Mouse (Mus musculus) kidney, adult 2 months (tissue): ENCODE data around the gene Dnttip2. TPM values are rescaled to one million over a fixed set of nuclear protein-coding genes. Genes with fewer than 3 reads are reported as not detected.
"Not testable (repeated sequence)": the region's sequence is repeated elsewhere in the genome, so short reads cannot be mapped to it uniquely, and the experiment has no call there.

ENCODE experiments used
- DNase-seq: peaks from one replicate; pipeline ENCODE4 v3.0.0; 2021
- H3K27ac ChIP-seq: fragments of 200-500 bp; 2 replicates; pipeline ENCODE4 v1.5.1; 2012; ENCODE audit warnings: low read depth, low read length, control low read depth, inconsistent platforms; ENCODE audit not compliant: insufficient read depth
- H3K27me3 ChIP-seq: fragments of 200-500 bp; replicated peaks from 2 replicates; pipeline ENCODE4 v1.6.1; 2012; ENCODE audit warnings: mild to moderate bottlenecking, moderate library complexity, low read length, inconsistent platforms; ENCODE audit not compliant: control insufficient read depth, insufficient read depth
- H3K36me3 ChIP-seq: fragments of 200-500 bp; 2 replicates; pipeline ENCODE4 v1.6.1; 2012; ENCODE audit warnings: mild to moderate bottlenecking, moderate library complexity, low read length, inconsistent platforms; ENCODE audit not compliant: control insufficient read depth, insufficient read depth
- H3K4me1 ChIP-seq: fragments of 200-500 bp; 2 replicates; pipeline ENCODE4 v1.6.1; 2011; ENCODE audit warnings: low read length; ENCODE audit not compliant: control insufficient read depth, insufficient read depth
- H3K4me3 ChIP-seq: fragments of 200-500 bp; 2 replicates; pipeline ENCODE4 v1.5.1; 2011; ENCODE audit warnings: mild to moderate bottlenecking, low read depth, low read length, control low read depth; ENCODE audit not compliant: insufficient read depth
- CTCF ChIP-seq: fragments of 200-500 bp; conservative IDR thresholded peaks from 2 replicates; pipeline ENCODE4 v1.5.1; 2011; ENCODE audit warnings: low read depth, mild to moderate bottlenecking, control low read depth, low read length, moderate library complexity, mixed read lengths; ENCODE audit not compliant: insufficient read depth, insufficient read length
- POLR2A ChIP-seq: fragments of 200-500 bp; IDR thresholded peaks from one replicate; pipeline ENCODE4 v1.6.1; 2011; ENCODE audit warnings: low read depth, low read length, control low read depth
- WGBS: fragments of 180-500 bp; shearing (Covaris S2); methylation state at CpG from one replicate; pipeline ENCODE4 v1.1.7; 2018; 5-methylcytosine and 5-hydroxymethylcytosine counted together
- polyA plus RNA-seq: library from polyadenylated mRNA; depleted of rRNA; stranded (reverse); fragments of >200 nt; gene quantifications from 2 replicates; pipeline ENCODE4 v1.2.3, GENCODE M21; 2012

Gene Dnttip2
- polyA plus RNA-seq, 1 experiment, result 7.9 TPM

- H3K4me3 ChIP-seq, result no peak overlapping the region
- no peak for DNase-seq
- 75% methylated on average over 5 of the region's 5 CpGs for WGBS
- 0 out of 2 replicates have a peak, but pooled peaks cover under 1% of the 10 kb centered on the region for H3K4me1 ChIP-seq
- H3K27me3 ChIP-seq, result no peaks in the 10 kb centered on the region
- H3K36me3 ChIP-seq, result peaks cover 3% of the 10 kb centered on the region
- no peak overlapping the region for H3K27ac ChIP-seq
- TF ChIP-seq CTCF, result no peak
- no peak for TF ChIP-seq POLR2A
These were observed 4.2 kb upstream of the Dnttip2 start for GRCm38 (mm10) chr3:122269986-122270385.

GRCm38 (mm10) chr3:122272565-122272964 lies 1.6 kb upstream of the Dnttip2 start:
- not testable (repeated sequence) for H3K27me3 ChIP-seq, H3K27ac ChIP-seq, H3K4me3 ChIP-seq, DNase-seq, H3K36me3 ChIP-seq, H3K4me1 ChIP-seq
- 75% methylated on average over 1 of the region's 1 CpGs for WGBS

- no peak overlapping the region for H3K27ac ChIP-seq
- TF ChIP-seq CTCF (no peak; the same call in 1 of the 2 replicates), POLR2A (no peak)
- 11% methylated on average over 20 of the region's 20 CpGs for WGBS
These were observed 564 bp upstream of the Dnttip2 start for GRCm38 (mm10) chr3:122273407-122274240.

GRCm38 (mm10) chr3:122275111-122275510 lies 923 bp downstream of the Dnttip2 start:
- DNase-seq, result no peak
- H3K27me3 ChIP-seq, result no peaks in the 10 kb centered on the region
- peaks cover 6% of the 10 kb centered on the region for H3K36me3 ChIP-seq
- no peak overlapping the region for H3K4me3 ChIP-seq
- TF ChIP-seq CTCF, result no peak
- no peak for TF ChIP-seq POLR2A
- H3K4me1 ChIP-seq, result peaks cover 4% of the 10 kb centered on the region; the same call in 1 of the 2 replicates
- H3K27ac ChIP-seq, result no peak overlapping the region
- WGBS, result 70% methylated on average over 10 of the region's 10 CpGs

More at GRCm38 (mm10) chr3:122273407-122274240, 564 bp upstream of the Dnttip2 start:
- Histone ChIP-seq H3K36me3 (peaks cover 2% of the 10 kb centered on the region), H3K4me3 (peak overlapping the region; percentile 50), H3K4me1 (peaks cover 4% of the 10 kb centered on the region; the same call in 1 of the 2 replicates), H3K27me3 (no peaks in the 10 kb centered on the region)
- no peak for DNase-seq

- Histone ChIP-seq H3K4me3 (no peak overlapping the region), H3K27me3 (no peaks in the 10 kb centered on the region), H3K36me3 (peaks cover 11% of the 10 kb centered on the region), H3K4me1 (no peaks in the 10 kb centered on the region; the same call in 1 of the 2 replicates), H3K27ac (no peak overlapping the region)
- no peak for DNase-seq
- 72% methylated on average over 5 of the region's 5 CpGs for WGBS
- no peak for TF ChIP-seq POLR2A
- no peak for TF ChIP-seq CTCF
These were observed 13.0 kb downstream of the Dnttip2 start for GRCm38 (mm10) chr3:122287195-122287594.

- no peak for TF ChIP-seq POLR2A
- TF ChIP-seq CTCF, result no peak
- no peaks in the 10 kb centered on the region for H3K27me3 ChIP-seq
- WGBS, result 80% methylated on average over 5 of the region's 5 CpGs
- no peak overlapping the region for H3K4me3 ChIP-seq
- no peak overlapping the region for H3K27ac ChIP-seq
- H3K4me1 ChIP-seq, result no peaks in the 10 kb centered on the region; the same call in 1 of the 2 replicates
- DNase-seq, result peak; percentile 31
- H3K36me3 ChIP-seq, result peaks cover 8% of the 10 kb centered on the region
These were observed 14.5 kb downstream of the Dnttip2 start for GRCm38 (mm10) chr3:122288613-122289195.

GRCm38 (mm10) chr3:122289344-122289743 lies 15.2 kb downstream of the Dnttip2 start:
- H3K36me3 ChIP-seq, H3K4me1 ChIP-seq, H3K27me3 ChIP-seq, DNase-seq, H3K27ac ChIP-seq, H3K4me3 ChIP-seq: not testable (repeated sequence)
- WGBS, result 72% methylated on average over 4 of the region's 4 CpGs
